Mouse (Mus musculus): ENCODE measurements around the gene Arhgef3.

DNA sequence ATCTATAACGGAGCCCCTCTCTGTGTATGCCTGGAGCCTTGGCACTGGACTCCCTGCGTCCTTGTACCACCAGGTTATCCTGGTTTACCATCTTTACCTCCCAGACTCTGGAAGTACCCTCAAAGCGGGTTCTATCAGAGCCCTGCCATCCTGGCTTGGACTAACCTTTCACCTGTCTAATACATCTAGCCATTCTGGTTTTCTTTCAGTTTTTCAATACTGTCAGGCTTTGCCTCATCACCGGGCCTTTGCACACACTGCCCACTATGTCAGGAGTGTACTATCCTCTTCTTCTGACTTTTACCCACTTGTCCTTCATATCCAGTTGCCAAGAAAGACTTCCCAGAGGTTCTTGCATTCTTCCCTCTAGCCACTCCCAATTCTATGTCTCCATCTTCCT lies 155.8 kb downstream of the Arhgef3 start:
- no peak for TF ChIP-seq CTCF (IDR thresholded peaks at IDR 0.05; ENCODE audit: low read depth)
- TF ChIP-seq EP300 (IDR thresholded peaks at IDR 0.05; ENCODE audit: low read depth), result no peak
